Mouse (Mus musculus): ENCODE results near the gene Cldn12. TPM values are rescaled to one million over a fixed set of nuclear protein-coding genes. Genes with fewer than 3 reads are reported as not detected.

Gene Cldn12
- polyA plus RNA-seq, 1 experiment from 2014 or later, result 29.9 TPM

DNA sequence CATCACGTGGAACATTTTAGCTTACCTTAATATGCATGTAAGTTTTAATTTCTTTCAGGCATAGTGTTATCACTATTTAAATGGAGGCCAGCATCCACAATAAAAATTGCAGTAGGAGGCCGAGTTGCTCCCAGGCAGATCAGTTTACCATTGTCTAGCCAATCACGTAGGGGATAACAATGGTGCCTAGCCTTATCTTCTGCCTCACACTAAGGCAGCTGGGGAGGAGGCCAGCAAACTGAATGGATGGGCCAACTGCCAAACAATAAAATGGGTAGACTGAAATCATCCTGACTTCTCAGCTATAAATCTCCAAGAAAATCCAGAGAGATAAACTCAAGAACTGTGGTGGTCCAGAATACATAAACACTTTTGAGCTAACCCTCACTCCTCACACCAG, 25.0 kb upstream of the Cldn12 start:
- DNase-seq (ENCODE audit: low spot score) (no peak), ATAC-seq (replicated peaks; ENCODE audit: insufficient number of reproducible peaks, low FRiP score, low TSS enrichment, low read depth) (no peak)
- no peak overlapping the region for H3K4me2 ChIP-seq (ENCODE audit: low read depth, low read length)
- no peak overlapping the region for H3K27ac ChIP-seq (replicated peaks; ENCODE audit: low read depth, low read length)
- no peaks in the 10 kb centered on the region for H3K27me3 ChIP-seq (ENCODE audit: control insufficient read depth, insufficient read depth, low read length)
- no peak overlapping the region for H3K9ac ChIP-seq (replicated peaks; ENCODE audit: low read length)
- no peak overlapping the region for H3K4me3 ChIP-seq (ENCODE audit: low read depth, low read length)
- peaks cover 2% of the 10 kb centered on the region for H3K36me3 ChIP-seq (replicated peaks; ENCODE audit: control insufficient read depth, insufficient read depth, low read depth, low read length)
- no peaks in the 10 kb centered on the region for H3K9me3 ChIP-seq (replicated peaks; ENCODE audit: control insufficient read depth, low read length)
- WGBS, result 77% methylated on average over 3 of the region's 3 CpGs
- H3K4me1 ChIP-seq (ENCODE audit: control insufficient read depth, insufficient read depth, low read length), result no peaks in the 10 kb centered on the region

DNA sequence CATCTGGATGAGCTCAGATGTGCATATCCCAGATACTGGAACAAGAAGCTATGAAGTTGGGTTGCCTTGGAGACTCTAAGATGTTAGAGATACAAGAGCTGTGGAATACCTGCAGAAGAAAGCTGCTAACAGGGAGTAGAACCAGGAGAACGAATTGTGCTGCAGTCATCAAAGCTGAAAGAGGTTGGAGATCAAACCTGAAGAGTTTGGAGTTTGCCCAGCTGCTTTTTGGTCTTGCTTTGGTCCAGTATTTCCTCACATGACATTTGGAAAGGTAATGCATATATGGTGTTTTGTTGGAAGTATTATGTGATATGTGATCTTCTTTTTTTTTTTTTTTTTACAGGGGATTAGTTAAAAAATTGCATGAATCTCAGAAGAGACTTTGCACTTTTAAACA, 21.4 kb upstream of the Cldn12 start:
- WGBS, result 84% methylated on average over 1 of the region's 1 CpGs
- Histone ChIP-seq H3K27me3 (ENCODE audit: control insufficient read depth, insufficient read depth, low read length) (no peaks in the 10 kb centered on the region), H3K27ac (replicated peaks; ENCODE audit: low read depth, low read length) (no peak overlapping the region), H3K36me3 (replicated peaks; ENCODE audit: control insufficient read depth, insufficient read depth, low read depth, low read length) (no peaks in the 10 kb centered on the region; the same call in none of the 2 replicates), H3K4me2 (ENCODE audit: low read depth, low read length) (no peak overlapping the region), H3K4me1 (ENCODE audit: control insufficient read depth, insufficient read depth, low read length) (no peaks in the 10 kb centered on the region), H3K4me3 (ENCODE audit: low read depth, low read length) (no peak overlapping the region), H3K9ac (replicated peaks; ENCODE audit: low read length) (no peak overlapping the region), H3K9me3 (replicated peaks; ENCODE audit: control insufficient read depth, low read length) (no peaks in the 10 kb centered on the region)
- ATAC-seq (replicated peaks; ENCODE audit: insufficient number of reproducible peaks, low FRiP score, low TSS enrichment, low read depth), result no peak
- DNase-seq (ENCODE audit: low spot score), result no peak

DNA sequence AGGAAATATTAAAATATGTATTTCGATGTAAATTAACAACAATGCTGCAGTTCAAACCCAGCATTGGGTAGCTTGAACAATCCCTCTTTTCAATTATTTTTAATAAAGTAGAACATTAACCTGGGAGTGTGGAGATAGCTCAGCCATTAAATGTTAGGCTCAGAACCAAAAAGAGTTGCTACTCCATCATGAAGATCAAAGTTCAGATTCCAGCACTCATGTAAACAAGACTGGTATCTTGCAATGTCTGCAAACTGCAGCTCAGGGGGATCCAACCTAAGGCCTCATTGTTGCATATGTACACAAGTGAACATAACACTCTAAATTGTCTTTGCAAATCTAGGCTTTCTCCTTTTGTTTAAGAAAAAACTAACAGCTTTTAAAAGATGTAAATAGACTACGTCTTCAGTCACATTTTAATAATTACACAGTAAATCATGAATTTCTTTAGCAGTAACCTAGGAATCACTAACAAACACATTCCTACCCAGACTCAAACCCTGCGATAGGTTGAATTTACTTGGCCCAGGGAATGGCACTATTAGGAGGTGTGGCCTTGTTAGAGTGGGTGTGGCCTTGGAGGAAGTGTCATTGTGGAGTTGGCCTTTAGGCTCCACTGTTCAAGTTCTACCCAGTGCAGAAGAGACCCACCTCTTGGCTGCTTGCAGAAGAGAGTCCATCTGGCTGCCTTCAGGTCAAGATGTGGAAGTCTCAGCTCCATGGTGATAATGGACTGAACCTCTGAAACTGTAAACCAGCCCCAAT, 19.1 kb upstream of the Cldn12 start:
- H3K36me3 ChIP-seq (replicated peaks; ENCODE audit: control insufficient read depth, insufficient read depth, low read depth, low read length), result no peaks in the 10 kb centered on the region; the same call in 1 of the 2 replicates
- no peaks in the 10 kb centered on the region for H3K9me3 ChIP-seq (replicated peaks; ENCODE audit: control insufficient read depth, low read length)
- DNase-seq (ENCODE audit: low spot score) (no peak), ATAC-seq (replicated peaks; ENCODE audit: insufficient number of reproducible peaks, low FRiP score, low TSS enrichment, low read depth) (no peak)
- H3K9ac ChIP-seq (replicated peaks; ENCODE audit: low read length), result no peak overlapping the region
- H3K4me3 ChIP-seq (ENCODE audit: low read depth, low read length), result no peak overlapping the region
- WGBS, result 89% methylated on average over 3 of the region's 3 CpGs
- H3K4me2 ChIP-seq (ENCODE audit: low read depth, low read length), result no peak overlapping the region
- H3K27ac ChIP-seq (replicated peaks; ENCODE audit: low read depth, low read length), result no peak overlapping the region
- no peaks in the 10 kb centered on the region for H3K27me3 ChIP-seq (ENCODE audit: control insufficient read depth, insufficient read depth, low read length)
- H3K4me1 ChIP-seq (ENCODE audit: control insufficient read depth, insufficient read depth, low read length), result no peaks in the 10 kb centered on the region

DNA sequence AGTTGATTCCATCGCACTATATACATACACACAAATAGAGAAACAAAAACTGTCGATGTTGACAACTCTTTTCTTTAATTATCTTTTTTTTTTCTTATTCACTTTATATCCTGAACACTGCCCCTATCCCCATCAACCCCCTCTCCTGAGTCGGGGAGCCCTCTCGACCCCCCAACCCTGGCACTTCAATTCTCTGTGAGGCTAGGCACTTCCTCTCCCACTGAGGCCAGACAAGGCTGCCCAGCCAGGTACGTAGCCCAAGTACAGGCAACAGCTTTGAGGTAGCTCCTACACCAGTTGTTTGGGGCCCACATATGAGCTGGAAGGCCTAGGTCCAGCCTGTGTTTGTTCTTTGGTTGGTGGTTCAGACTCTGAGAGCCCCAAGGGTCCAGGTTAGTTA, 653 bp upstream of the Cldn12 start:
- H3K4me2 ChIP-seq (ENCODE audit: low read depth, low read length), result no peak overlapping the region
- no peak overlapping the region for H3K4me3 ChIP-seq (ENCODE audit: low read depth, low read length)
- DNase-seq (ENCODE audit: low spot score), result no peak
- H3K4me1 ChIP-seq (ENCODE audit: control insufficient read depth, insufficient read depth, low read length), result no peaks in the 10 kb centered on the region
- H3K9ac ChIP-seq (replicated peaks; ENCODE audit: low read length), result no peak overlapping the region
- no peak overlapping the region for H3K27ac ChIP-seq (replicated peaks; ENCODE audit: low read depth, low read length)
- no peaks in the 10 kb centered on the region for H3K36me3 ChIP-seq (replicated peaks; ENCODE audit: control insufficient read depth, insufficient read depth, low read depth, low read length)
- H3K27me3 ChIP-seq (ENCODE audit: control insufficient read depth, insufficient read depth, low read length), result no peaks in the 10 kb centered on the region
- WGBS, result 84% methylated on average over 5 of the region's 5 CpGs
- ATAC-seq (replicated peaks; ENCODE audit: insufficient number of reproducible peaks, low FRiP score, low TSS enrichment, low read depth), result no peak
- H3K9me3 ChIP-seq (replicated peaks; ENCODE audit: control insufficient read depth, low read length), result no peaks in the 10 kb centered on the region

DNA sequence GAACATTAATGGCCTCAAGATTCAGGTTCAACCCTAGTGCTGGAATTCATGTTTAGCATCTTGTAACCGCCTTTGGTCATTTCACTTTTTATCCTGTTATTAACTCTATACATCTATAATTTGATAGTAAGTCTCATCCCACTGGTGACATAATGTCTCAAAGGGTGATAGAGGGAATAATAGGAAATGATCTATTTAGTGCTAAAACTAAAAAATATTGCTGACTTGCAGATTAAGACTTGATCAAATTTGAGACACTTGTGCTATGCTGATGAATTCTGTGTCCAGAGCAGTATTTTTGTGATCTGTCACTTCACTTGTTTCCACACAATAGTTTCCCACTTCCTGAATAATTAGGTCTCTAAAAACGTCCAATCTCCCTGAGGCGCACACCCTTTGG, 3.4 kb downstream of the Cldn12 start:
- Histone ChIP-seq H3K4me3 (ENCODE audit: low read depth, low read length) (no peak overlapping the region), H3K27ac (replicated peaks; ENCODE audit: low read depth, low read length) (no peak overlapping the region), H3K4me1 (ENCODE audit: control insufficient read depth, insufficient read depth, low read length) (no peaks in the 10 kb centered on the region), H3K4me2 (ENCODE audit: low read depth, low read length) (no peak overlapping the region), H3K9me3 (replicated peaks; ENCODE audit: control insufficient read depth, low read length) (no peaks in the 10 kb centered on the region), H3K9ac (replicated peaks; ENCODE audit: low read length) (no peak overlapping the region), H3K27me3 (ENCODE audit: control insufficient read depth, insufficient read depth, low read length) (no peaks in the 10 kb centered on the region), H3K36me3 (replicated peaks; ENCODE audit: control insufficient read depth, insufficient read depth, low read depth, low read length) (no peaks in the 10 kb centered on the region)
- no peak for DNase-seq (ENCODE audit: low spot score)
- no peak for ATAC-seq (replicated peaks; ENCODE audit: insufficient number of reproducible peaks, low FRiP score, low TSS enrichment, low read depth)
- 89% methylated on average over 3 of the region's 3 CpGs for WGBS

DNA sequence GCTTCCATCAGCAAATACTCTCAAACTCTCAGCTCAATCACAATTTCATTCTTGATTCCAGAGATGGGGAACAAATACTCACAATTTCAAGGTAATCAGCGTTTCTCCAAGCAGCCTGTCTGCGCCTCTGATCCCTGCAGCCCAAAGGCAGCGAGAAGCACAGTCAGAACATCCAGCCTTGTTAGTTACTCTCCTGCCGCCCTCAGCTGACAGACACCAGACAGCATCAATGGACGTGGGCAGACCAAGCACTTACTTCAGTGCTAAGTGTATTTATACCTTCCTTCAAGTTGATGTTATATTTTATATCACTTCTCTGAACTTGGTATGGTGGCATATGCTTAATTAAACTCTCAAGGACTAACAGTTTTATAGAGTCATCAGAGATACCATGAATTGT, 3.8 kb downstream of the Cldn12 start:
- DNase-seq (ENCODE audit: low spot score) (no peak), ATAC-seq (replicated peaks; ENCODE audit: insufficient number of reproducible peaks, low FRiP score, low TSS enrichment, low read depth) (no peak)
- Histone ChIP-seq H3K4me1 (ENCODE audit: control insufficient read depth, insufficient read depth, low read length) (no peaks in the 10 kb centered on the region), H3K9ac (replicated peaks; ENCODE audit: low read length) (no peak overlapping the region), H3K27me3 (ENCODE audit: control insufficient read depth, insufficient read depth, low read length) (no peaks in the 10 kb centered on the region), H3K4me2 (ENCODE audit: low read depth, low read length) (no peak overlapping the region), H3K9me3 (replicated peaks; ENCODE audit: control insufficient read depth, low read length) (no peaks in the 10 kb centered on the region), H3K27ac (replicated peaks; ENCODE audit: low read depth, low read length) (no peak overlapping the region), H3K36me3 (replicated peaks; ENCODE audit: control insufficient read depth, insufficient read depth, low read depth, low read length) (no peaks in the 10 kb centered on the region), H3K4me3 (ENCODE audit: low read depth, low read length) (no peak overlapping the region)
- 80% methylated on average over 5 of the region's 5 CpGs for WGBS

DNA sequence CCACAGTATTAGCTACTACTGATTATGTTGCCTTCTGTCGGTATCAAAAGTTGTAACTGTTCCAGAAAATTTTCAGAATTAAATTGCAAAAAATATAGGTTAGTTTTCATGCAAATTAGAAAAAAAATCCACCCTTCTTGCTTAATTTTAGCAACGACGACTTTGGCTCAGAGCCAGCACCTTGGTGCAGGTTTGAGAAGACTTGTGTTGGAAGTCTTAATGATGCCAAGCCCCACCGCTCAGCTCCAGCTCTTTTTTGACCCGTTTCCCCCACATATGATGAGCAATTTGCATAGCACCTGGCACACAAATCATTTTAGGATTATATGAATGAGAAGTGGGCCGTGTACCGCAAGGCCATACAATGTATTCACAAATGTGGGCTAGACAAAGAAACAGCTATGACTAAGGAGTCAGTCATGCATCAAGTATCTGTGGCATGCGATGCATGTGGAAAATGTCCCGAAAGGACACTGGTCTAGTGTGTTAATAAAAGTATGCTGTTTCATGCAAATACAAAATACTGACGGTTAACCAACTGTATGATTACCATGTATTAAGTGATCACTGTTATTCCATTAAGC, 4.4 kb downstream of the Cldn12 start:
- Histone ChIP-seq H3K4me2 (ENCODE audit: low read depth, low read length) (no peak overlapping the region), H3K27ac (replicated peaks; ENCODE audit: low read depth, low read length) (no peak overlapping the region), H3K4me1 (ENCODE audit: control insufficient read depth, insufficient read depth, low read length) (no peaks in the 10 kb centered on the region), H3K36me3 (replicated peaks; ENCODE audit: control insufficient read depth, insufficient read depth, low read depth, low read length) (no peaks in the 10 kb centered on the region), H3K4me3 (ENCODE audit: low read depth, low read length) (no peak overlapping the region), H3K9ac (replicated peaks; ENCODE audit: low read length) (no peak overlapping the region), H3K27me3 (ENCODE audit: control insufficient read depth, insufficient read depth, low read length) (no peaks in the 10 kb centered on the region), H3K9me3 (replicated peaks; ENCODE audit: control insufficient read depth, low read length) (no peaks in the 10 kb centered on the region)
- ATAC-seq (replicated peaks; ENCODE audit: insufficient number of reproducible peaks, low FRiP score, low TSS enrichment, low read depth) (no peak), DNase-seq (ENCODE audit: low spot score) (no peak)
- WGBS, result 83% methylated on average over 10 of the region's 10 CpGs

DNA sequence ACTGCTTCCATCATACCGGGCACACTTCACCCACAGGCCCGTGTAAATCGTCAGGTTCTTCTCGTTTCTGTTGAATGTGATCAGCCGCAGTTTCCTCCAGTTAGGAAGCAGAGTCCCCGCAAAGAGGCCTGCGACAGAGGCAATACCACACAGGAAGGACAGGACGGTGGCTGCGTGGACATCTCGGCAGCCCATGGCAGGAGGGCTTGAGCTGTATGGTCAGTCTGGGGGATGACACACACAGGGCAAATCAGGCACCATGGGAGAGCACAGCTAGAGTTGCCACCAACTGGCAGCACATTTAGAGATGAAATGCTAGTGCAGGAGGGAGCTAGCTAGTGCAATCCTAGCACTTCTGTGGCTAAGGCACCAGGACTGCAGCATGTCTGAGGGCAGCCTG, 6.5 kb downstream of the Cldn12 start:
- no peak for DNase-seq (ENCODE audit: low spot score)
- no peak for ATAC-seq (replicated peaks; ENCODE audit: insufficient number of reproducible peaks, low FRiP score, low TSS enrichment, low read depth)
- Histone ChIP-seq H3K4me1 (ENCODE audit: control insufficient read depth, insufficient read depth, low read length) (no peaks in the 10 kb centered on the region), H3K9ac (replicated peaks; ENCODE audit: low read length) (no peak overlapping the region), H3K27me3 (ENCODE audit: control insufficient read depth, insufficient read depth, low read length) (no peaks in the 10 kb centered on the region), H3K36me3 (replicated peaks; ENCODE audit: control insufficient read depth, insufficient read depth, low read depth, low read length) (no peaks in the 10 kb centered on the region), H3K9me3 (replicated peaks; ENCODE audit: control insufficient read depth, low read length) (no peaks in the 10 kb centered on the region), H3K4me2 (ENCODE audit: low read depth, low read length) (no peak overlapping the region), H3K4me3 (ENCODE audit: low read depth, low read length) (no peak overlapping the region), H3K27ac (replicated peaks; ENCODE audit: low read depth, low read length) (no peak overlapping the region)
- 82% methylated on average over 10 of the region's 10 CpGs for WGBS

Measured in embryonic facial prominence, embryonic 11.5 days (tissue).